ENCODE assay signal across 26 mouse cellular contexts in genomic region chr5:150059466-150059865, GRCm38 (mm10). TPM values are rescaled to one million over a fixed set of nuclear protein-coding genes. Genes with fewer than 3 reads are reported as not detected.
DNase-seq lines count a peak whose midpoint lies in the region; TF ChIP-seq lines count a peak whose summit lies in the region.
"Had no signal": no experiment of that assay in that cellular context is flagged by ENCODE, and none has a peak within 500 bp of the region (broad histone marks: within the 10 kb centered on the region; RNA-seq: fewer than 3 reads in every experiment).

No protein-coding gene starts in this region.

- no peaks in the 10 kb centered on the region for H3K36me3 ChIP-seq in heart, embryonic 10.5 days
- H3K36me3 ChIP-seq: forebrain, embryonic 10.5 days; G1E; hindbrain, embryonic 10.5 days; hindbrain, embryonic 13.5 days; intestine, embryonic 15.5 days had no signal

- no peak for TF ChIP-seq CTCF in gastrocnemius, adult 2 months (IDR thresholded peaks at IDR 0.05)

- H3K4me1 ChIP-seq in heart, embryonic 10.5 days, result no peaks in the 10 kb centered on the region
- H3K4me1 ChIP-seq: forebrain, embryonic 10.5 days; forebrain, embryonic 13.5 days; intestine, embryonic 15.5 days had no signal

- H3K9me3 ChIP-seq in heart, embryonic 10.5 days, result peaks cover 5% of the 10 kb centered on the region; the same call in 1 of the 2 replicates
- H3K9me3 ChIP-seq: forebrain, embryonic 13.5 days; intestine, embryonic 15.5 days had no signal

- no peak overlapping the region for H3K4me3 ChIP-seq in gastrocnemius, adult 2 months
- H3K4me3 ChIP-seq in heart, embryonic 10.5 days, result no peak overlapping the region
- H3K4me3 ChIP-seq: forebrain, embryonic 10.5 days; forebrain, embryonic 13.5 days; hindbrain, embryonic 10.5 days; hindbrain, embryonic 13.5 days; intestine, embryonic 15.5 days had no signal

- H3K27ac ChIP-seq in gastrocnemius, adult 2 months, result no peak overlapping the region
- H3K27ac ChIP-seq in heart, embryonic 10.5 days, result no peak overlapping the region
- H3K27ac ChIP-seq: forebrain, embryonic 10.5 days; forebrain, embryonic 13.5 days; hindbrain, embryonic 10.5 days; hindbrain, embryonic 13.5 days; intestine, embryonic 15.5 days had no signal

- intact Hi-C loops in gastrocnemius, adult 2 months (cut with DNase I), result no loop called here
- intact Hi-C loops in heart, postnatal 14 days (cut with DNase I), result no loop called here

- no peaks in the 10 kb centered on the region for H3K27me3 ChIP-seq in heart, embryonic 10.5 days (ENCODE audit: insufficient read depth, poor library complexity, severe bottlenecking)
- H3K27me3 ChIP-seq: CH12.LX; forebrain, embryonic 13.5 days; hindbrain, embryonic 13.5 days; intestine, embryonic 15.5 days had no signal

- DNase-seq in gastrocnemius, adult 2 months, result peak; percentile 39
- no peak for DNase-seq in gastrocnemius, adult 8-10 months (ENCODE audit: low spot score in 2 of 2)
- peak; percentile 30 for DNase-seq in heart, embryonic 10.5 days (ENCODE audit: low spot score)
- no peak for DNase-seq in heart, postnatal 14 days
- peak; percentile 13 for DNase-seq in gastrocnemius, postnatal 25 days
- no peak for DNase-seq in neural tube, embryonic 10.5 days (ENCODE audit: extremely low spot score, low spot score)
- DNase-seq: adrenal gland, postnatal 10 days; adrenal gland, postnatal 36 days; B cell, adult 2 months; cerebellum, adult 18-20 months; cerebellum, adult 9-10 months; cerebellum, postnatal 14 days; heart, adult 18-20 months; heart, postnatal 36 days; kidney, adult 18-20 months had no signal

- WGBS in heart, embryonic 10.5 days, result 88% methylated on average over 9 of the region's 9 CpGs

RNA-seq across cellular contexts. Expression of gene Rxfp2, which starts 41.0 kb away (rescaled TPM):
- total RNA-seq in gastrocnemius, adult 2 months (2021), result not detected
- not detected for total RNA-seq in gastrocnemius, adult 8-10 months (2022)
- 0.36 and 0.59 TPM in 2 replicates for polyA plus RNA-seq in heart, embryonic 10.5 days (2016; fragmentation: Nextera tagmentation; extraction: Ambion mirVana)
- total RNA-seq in heart, postnatal 14 days (2021), result not detected
- total RNA-seq in gastrocnemius, postnatal 25 days (2021), result not detected
- total RNA-seq: adrenal gland, adult 18-20 months; adrenal gland, postnatal 10 days; adrenal gland, postnatal 36 days; CH12.LX; gastrocnemius, postnatal 36 days; heart, adult 18-20 months; heart, postnatal 36 days had no signal
- polyA plus RNA-seq: G1E; heart, postnatal 0 days; Patski had no signal

RNA-seq across cellular contexts. Expression of gene Fry, which starts 59.0 kb away (rescaled TPM):
- 10 to 100 TPM; 73.5 to 85.7 TPM for total RNA-seq in gastrocnemius, adult 2 months (2021)
- 10 to 100 TPM; 66.6 to 79.5 (median 70.9) TPM for total RNA-seq in gastrocnemius, adult 8-10 months (2022)
- 14.7 and 20.3 TPM in 2 replicates for polyA plus RNA-seq in heart, embryonic 10.5 days (2016; fragmentation: Nextera tagmentation; extraction: Ambion mirVana)
- 100 to 1,000 TPM; 150 to 174 TPM for total RNA-seq in heart, postnatal 14 days (2021)
- 10 to 100 TPM; 75.1 to 87.6 TPM for total RNA-seq in gastrocnemius, postnatal 25 days (2021)

Comparison
In these comparisons a context has a peak if more than half of its experiments do, and no peak if none do; other contexts are left out.
1. DNase-seq: peak in gastrocnemius, adult 2 months (single experiment), heart, embryonic 10.5 days (single experiment) and gastrocnemius, postnatal 25 days (single experiment); none in gastrocnemius, adult 8-10 months (0 of 2), heart, postnatal 14 days (0 of 2) and neural tube, embryonic 10.5 days (single experiment).